ENCODE assay signal across 8 mouse cellular contexts in the genomic region with DNA sequence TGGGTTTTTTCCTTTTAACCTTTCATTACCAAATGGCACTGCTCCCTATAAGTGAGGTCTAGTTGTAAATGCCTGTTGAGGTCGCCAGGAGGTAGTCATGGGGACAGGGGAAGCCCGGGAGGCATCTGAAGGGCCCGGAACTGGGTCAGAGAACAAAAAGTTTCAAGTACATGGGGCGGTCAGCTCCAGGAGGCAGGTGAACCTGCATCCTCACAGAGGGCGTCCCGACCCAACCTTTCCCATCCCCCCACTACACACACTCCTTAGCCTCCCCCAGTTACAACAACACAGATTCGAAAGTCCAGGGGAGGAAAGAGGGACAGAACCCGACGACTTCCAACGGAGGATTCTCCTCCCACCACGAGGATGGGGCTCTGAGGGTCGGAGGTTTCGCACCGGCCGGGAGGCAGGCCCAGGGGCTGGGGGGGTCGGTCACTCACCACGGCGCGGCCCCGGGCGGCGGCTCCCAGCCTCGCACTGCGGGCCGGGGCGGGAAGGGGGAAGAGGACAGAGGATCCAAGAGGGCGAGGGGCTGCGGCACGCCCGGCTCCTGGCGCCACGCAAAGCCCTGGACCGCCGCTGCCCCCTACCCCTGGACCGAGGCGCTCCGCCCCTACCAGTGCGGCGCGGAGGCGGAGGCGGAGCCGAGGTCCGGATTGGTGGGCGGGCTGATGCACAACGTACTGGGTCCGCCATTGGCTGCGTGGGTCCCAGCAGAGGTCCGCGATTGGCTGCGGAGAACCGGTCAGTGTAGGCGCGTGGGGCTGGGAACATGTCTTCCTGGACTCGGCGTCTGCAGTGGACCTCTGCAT. TPM values are rescaled to one million over a fixed set of nuclear protein-coding genes. Genes with fewer than 3 reads are reported as not detected.
DNase-seq lines count a peak whose midpoint lies in the region; ATAC-seq and TF ChIP-seq lines count a peak whose summit lies in the region.

No protein-coding gene starts in this region.

- no peaks in the 10 kb centered on the region for H3K9me3 ChIP-seq in embryonic facial prominence, embryonic 14.5 days (ENCODE audit: control insufficient read depth, low read length)
- no peaks in the 10 kb centered on the region for H3K9me3 ChIP-seq in limb, embryonic 11.5 days (ENCODE audit: control insufficient read depth, low read length)
- H3K9me3 ChIP-seq in midbrain, embryonic 13.5 days, result no peaks in the 10 kb centered on the region

- no peaks in the 10 kb centered on the region for H3K36me3 ChIP-seq in embryonic facial prominence, embryonic 14.5 days (ENCODE audit: control insufficient read depth, insufficient read depth, low read length)
- H3K36me3 ChIP-seq in heart, adult 2 months (ENCODE audit: control insufficient read depth, insufficient read depth, low read length), result no peaks in the 10 kb centered on the region
- no peaks in the 10 kb centered on the region for H3K36me3 ChIP-seq in kidney, adult 2 months (ENCODE audit: control insufficient read depth, insufficient read depth, low read length)
- no peaks in the 10 kb centered on the region for H3K36me3 ChIP-seq in limb, embryonic 11.5 days (ENCODE audit: control insufficient read depth, insufficient read depth, low read length)
- H3K36me3 ChIP-seq in midbrain, embryonic 13.5 days, result no peaks in the 10 kb centered on the region
- no peaks in the 10 kb centered on the region for H3K36me3 ChIP-seq in small intestine, adult 2 months (ENCODE audit: control insufficient read depth, insufficient read depth, low read length)

- H3K4me1 ChIP-seq in embryonic facial prominence, embryonic 14.5 days (ENCODE audit: control insufficient read depth, insufficient read depth, low read length), result no peaks in the 10 kb centered on the region
- H3K4me1 ChIP-seq in heart, adult 2 months (ENCODE audit: control insufficient read depth, insufficient read depth, low read length), result no peaks in the 10 kb centered on the region
- no peaks in the 10 kb centered on the region; the same call in 1 of the 2 replicates for H3K4me1 ChIP-seq in kidney, adult 2 months (ENCODE audit: control insufficient read depth, insufficient read depth, low read length)
- H3K4me1 ChIP-seq in limb, embryonic 11.5 days (ENCODE audit: control insufficient read depth, insufficient read depth, low read length), result no peaks in the 10 kb centered on the region
- peaks cover 11% of the 10 kb centered on the region for H3K4me1 ChIP-seq in midbrain, embryonic 13.5 days (replicated peaks)
- H3K4me1 ChIP-seq in small intestine, adult 2 months (ENCODE audit: control insufficient read depth, insufficient read depth, insufficient read length, low read length), result no peaks in the 10 kb centered on the region

- ATAC-seq in embryonic facial prominence, embryonic 14.5 days (ENCODE audit: low read depth), result peak; percentile 100
- peak; percentile 99 for ATAC-seq in limb, embryonic 11.5 days (ENCODE audit: insufficient number of reproducible peaks, low FRiP score, low TSS enrichment, low read depth)
- peak; percentile 100 for ATAC-seq in midbrain, embryonic 13.5 days

- under 1% methylated on average over 33 of the region's 56 CpGs for WGBS in embryonic facial prominence, embryonic 14.5 days
- under 1% methylated on average over 54 of the region's 56 CpGs for WGBS in heart, adult 2 months
- WGBS in kidney, adult 2 months, result under 1% methylated on average over 56 of the region's 56 CpGs
- under 1% methylated on average over 56 of the region's 56 CpGs for WGBS in limb, embryonic 11.5 days
- WGBS in midbrain, embryonic 13.5 days, result under 1% methylated on average over 45 of the region's 56 CpGs
- 1% methylated on average over 56 of the region's 56 CpGs for WGBS in small intestine, adult 2 months

- peak overlapping the region; percentile 89 for H3K4me2 ChIP-seq in embryonic facial prominence, embryonic 14.5 days (ENCODE audit: low read depth, low read length)
- H3K4me2 ChIP-seq in limb, embryonic 11.5 days (ENCODE audit: low read depth, severe bottlenecking), result peak overlapping the region; percentile 72
- peak overlapping the region; percentile 74 for H3K4me2 ChIP-seq in midbrain, embryonic 13.5 days (replicated peaks)

- peak; percentile 86 for DNase-seq in 3T3-L1 (ENCODE audit: low read depth, low spot score)
- peak; percentile 82 for DNase-seq in adrenal gland, postnatal 4 days (ENCODE audit: low spot score in 2 of 2)
- DNase-seq in embryonic facial prominence, embryonic 14.5 days (ENCODE audit: low spot score), result peak; percentile 96
- peak; percentile 92 to 94 for DNase-seq in heart, adult 2 months
- DNase-seq in kidney, adult 2 months, result peak; percentile 97
- peak; percentile 95 for DNase-seq in limb, embryonic 11.5 days (ENCODE audit: low spot score)

- H3K27me3 ChIP-seq in embryonic facial prominence, embryonic 14.5 days (replicated peaks; ENCODE audit: control insufficient read depth, insufficient read depth, low read length), result no peaks in the 10 kb centered on the region
- no peaks in the 10 kb centered on the region for H3K27me3 ChIP-seq in heart, adult 2 months (ENCODE audit: control insufficient read depth, insufficient read depth, low read length)
- H3K27me3 ChIP-seq in kidney, adult 2 months (replicated peaks; ENCODE audit: control insufficient read depth, insufficient read depth, low read length), result no peaks in the 10 kb centered on the region
- H3K27me3 ChIP-seq in limb, embryonic 11.5 days (ENCODE audit: control insufficient read depth, insufficient read depth, low read length), result no peaks in the 10 kb centered on the region
- no peaks in the 10 kb centered on the region for H3K27me3 ChIP-seq in midbrain, embryonic 13.5 days
- H3K27me3 ChIP-seq in small intestine, adult 2 months (ENCODE audit: control insufficient read depth, insufficient read depth, low read length), result no peaks in the 10 kb centered on the region

- TF ChIP-seq EP300 in heart, adult 2 months (IDR thresholded peaks at IDR 0.05; ENCODE audit: insufficient read depth, low read depth, low read length), result 0 out of 2 replicates have a peak, but pooled peaks have one; percentile 9

- intact Hi-C loops in heart, adult 2 months (cut with DNase I), result loop anchor here (1.0 to 5.0 kb wide), 3 partner anchors 30 to 154 kb away; a partner anchor contains a TSS

- H3K9ac ChIP-seq in embryonic facial prominence, embryonic 14.5 days (ENCODE audit: low read depth, low read length), result peak overlapping the region; percentile 93
- peak overlapping the region; percentile 86 for H3K9ac ChIP-seq in heart, adult 2 months (ENCODE audit: low read depth, low read length)
- peak overlapping the region; percentile 88 for H3K9ac ChIP-seq in limb, embryonic 11.5 days (ENCODE audit: low read length)
- peak overlapping the region; percentile 79 for H3K9ac ChIP-seq in midbrain, embryonic 13.5 days (replicated peaks)

- no peak for TF ChIP-seq CTCF in heart, adult 2 months (IDR thresholded peaks at IDR 0.05)
- 0 out of 2 replicates have a peak, but pooled peaks have one; percentile 6 for TF ChIP-seq CTCF in kidney, adult 2 months (conservative IDR thresholded peaks at IDR 0.05; ENCODE audit: insufficient read depth, insufficient read length, low read depth, low read length)
- TF ChIP-seq CTCF in small intestine, adult 2 months (IDR thresholded peaks at IDR 0.05; ENCODE audit: extremely low read depth, insufficient read length, insufficient replicate concordance, low read depth, low read length), result no peak

- peak; percentile 72; the same call in 1 of the 2 replicates for TF ChIP-seq POLR2A in heart, adult 2 months (IDR thresholded peaks at IDR 0.05; ENCODE audit: insufficient read depth, low read depth, low read length)
- peak; percentile 25 for TF ChIP-seq POLR2A in kidney, adult 2 months (IDR thresholded peaks at IDR 0.05; ENCODE audit: low read depth, low read length)
- 0 out of 2 replicates have a peak, but pooled peaks have one; percentile 9 for TF ChIP-seq POLR2A in small intestine, adult 2 months (IDR thresholded peaks at IDR 0.05; ENCODE audit: low read depth, low read length)

- peak overlapping the region; percentile 63 for H3K27ac ChIP-seq in embryonic facial prominence, embryonic 14.5 days (replicated peaks; ENCODE audit: low read depth, low read length)
- peak overlapping the region; percentile 77 for H3K27ac ChIP-seq in heart, adult 2 months
- peak overlapping the region; percentile 83 for H3K27ac ChIP-seq in kidney, adult 2 months (ENCODE audit: insufficient read depth, low read depth, low read length)
- peak overlapping the region; percentile 60; the same call in 1 of the 2 replicates for H3K27ac ChIP-seq in limb, embryonic 11.5 days (replicated peaks; ENCODE audit: low read depth, low read length)
- H3K27ac ChIP-seq in midbrain, embryonic 13.5 days, result peak overlapping the region; percentile 72
- peak overlapping the region; percentile 40; the same call in 1 of the 2 replicates for H3K27ac ChIP-seq in small intestine, adult 2 months (ENCODE audit: insufficient read depth, low read depth, low read length)

- H3K4me3 ChIP-seq in embryonic facial prominence, embryonic 14.5 days (ENCODE audit: low read depth, low read length), result peak overlapping the region; percentile 95
- peak overlapping the region; percentile 92 for H3K4me3 ChIP-seq in heart, adult 2 months
- peak overlapping the region; percentile 84 for H3K4me3 ChIP-seq in kidney, adult 2 months (ENCODE audit: insufficient read depth, low read depth, low read length)
- peak overlapping the region; percentile 81 for H3K4me3 ChIP-seq in limb, embryonic 11.5 days (ENCODE audit: low read depth, low read length)
- H3K4me3 ChIP-seq in midbrain, embryonic 13.5 days (replicated peaks), result peak overlapping the region; percentile 62
- H3K4me3 ChIP-seq in small intestine, adult 2 months (ENCODE audit: low read depth, low read length), result peak overlapping the region; percentile 83

- no peaks in the 10 kb centered on the region for H3K79me2 ChIP-seq in heart, adult 2 months (replicated peaks; ENCODE audit: control insufficient read depth, insufficient read depth, low read length)

RNA-seq across cellular contexts. Expression of a gene that starts 7.1 kb away (rescaled TPM):
- 10 to 100 TPM; 17.9 to 18.3 TPM for total RNA-seq in adrenal gland, postnatal 4 days (2021)
- 9.1 and 11.5 TPM in 2 replicates for polyA plus RNA-seq in embryonic facial prominence, embryonic 14.5 days (2014; fragmentation: Nextera tagmentation; extraction: Ambion mirVana)
- total RNA-seq in heart, adult 2 months (2021), result 1 to 10 TPM; 4.1 to 7.2 TPM
- polyA plus RNA-seq in heart, adult 2 months (2012; rRNA removed), result 2.6 and 3.1 TPM in 2 replicates
- polyA plus RNA-seq in kidney, adult 2 months (2012; rRNA removed), result 9.2 and 9.6 TPM in 2 replicates
- 12.8 and 17.7 TPM in 2 replicates for polyA plus RNA-seq in limb, embryonic 11.5 days (2014; fragmentation: Nextera tagmentation; extraction: Ambion mirVana)
- polyA plus RNA-seq in midbrain, embryonic 13.5 days (2015; fragmentation: Nextera tagmentation; extraction: Ambion mirVana), result 11.7 and 13.5 TPM in 2 replicates
- polyA plus RNA-seq in small intestine, adult 2 months (2012; rRNA removed), result 1.1 and 2.0 TPM in 2 replicates

RNA-seq across cellular contexts. Expression of a gene that starts 13.6 kb away (rescaled TPM):
- total RNA-seq in adrenal gland, postnatal 4 days (2021), result 10 to 100 TPM; 16.9 to 21.0 TPM
- 2.1 and 2.4 TPM in 2 replicates for polyA plus RNA-seq in embryonic facial prominence, embryonic 14.5 days (2014; fragmentation: Nextera tagmentation; extraction: Ambion mirVana)
- 1 to 10 TPM; 2.8 to 3.4 TPM for total RNA-seq in heart, adult 2 months (2021)
- 4.8 and 4.9 TPM in 2 replicates for polyA plus RNA-seq in heart, adult 2 months (2012; rRNA removed)
- 21.0 and 23.5 TPM in 2 replicates for polyA plus RNA-seq in kidney, adult 2 months (2012; rRNA removed)
- 0.37 and 0.51 TPM in 2 replicates for polyA plus RNA-seq in limb, embryonic 11.5 days (2014; fragmentation: Nextera tagmentation; extraction: Ambion mirVana)
- 0.98 and 2.2 TPM in 2 replicates for polyA plus RNA-seq in midbrain, embryonic 13.5 days (2015; fragmentation: Nextera tagmentation; extraction: Ambion mirVana)
- polyA plus RNA-seq in small intestine, adult 2 months (2012; rRNA removed), result 8.9 and 17.4 TPM in 2 replicates

RNA-seq across cellular contexts. Expression of a gene that starts 19.5 kb away (rescaled TPM):
- 10 to 100 TPM; 55.3 to 65.3 TPM for total RNA-seq in adrenal gland, postnatal 4 days (2021)
- polyA plus RNA-seq in embryonic facial prominence, embryonic 14.5 days (2014; fragmentation: Nextera tagmentation; extraction: Ambion mirVana), result 4.5 and 4.8 TPM in 2 replicates
- total RNA-seq in heart, adult 2 months (2021), result 10 to 100 TPM; 42.4 to 45.0 TPM
- 29.2 and 44.4 TPM in 2 replicates for polyA plus RNA-seq in heart, adult 2 months (2012; rRNA removed)
- polyA plus RNA-seq in kidney, adult 2 months (2012; rRNA removed), result 47.1 and 59.0 TPM in 2 replicates
- polyA plus RNA-seq in limb, embryonic 11.5 days (2014; fragmentation: Nextera tagmentation; extraction: Ambion mirVana), result 2.1 and 2.2 TPM in 2 replicates
- 4.4 and 4.9 TPM in 2 replicates for polyA plus RNA-seq in midbrain, embryonic 13.5 days (2015; fragmentation: Nextera tagmentation; extraction: Ambion mirVana)
- 22.5 and 29.8 TPM in 2 replicates for polyA plus RNA-seq in small intestine, adult 2 months (2012; rRNA removed)

RNA-seq across cellular contexts. Expression of a gene that starts 19.5 kb away (rescaled TPM):
- total RNA-seq in adrenal gland, postnatal 4 days (2021), result 10 to 100 TPM in 1 of 2 experiments, 1 to 10 TPM in 1; 5.5 to 13.0 TPM
- not detected in 2 replicates for polyA plus RNA-seq in embryonic facial prominence, embryonic 14.5 days (2014; fragmentation: Nextera tagmentation; extraction: Ambion mirVana)
- 1 to 10 TPM; 3.2 to 6.1 TPM for total RNA-seq in heart, adult 2 months (2021)
- polyA plus RNA-seq in heart, adult 2 months (2012; rRNA removed), result not detected in 2 replicates
- not detected in 2 replicates for polyA plus RNA-seq in kidney, adult 2 months (2012; rRNA removed)
- polyA plus RNA-seq in limb, embryonic 11.5 days (2014; fragmentation: Nextera tagmentation; extraction: Ambion mirVana), result 0.56 TPM in 1 of 2 replicates, not detected in the other
- polyA plus RNA-seq in midbrain, embryonic 13.5 days (2015; fragmentation: Nextera tagmentation; extraction: Ambion mirVana), result 0.18 TPM in 1 of 2 replicates, not detected in the other
- polyA plus RNA-seq in small intestine, adult 2 months (2012; rRNA removed), result 5.8 and 12.4 TPM in 2 replicates

RNA-seq across cellular contexts. Expression of a gene that starts 28.6 kb away (rescaled TPM):
- 100 to 1,000 TPM; 334 to 350 TPM for total RNA-seq in adrenal gland, postnatal 4 days (2021)
- polyA plus RNA-seq in embryonic facial prominence, embryonic 14.5 days (2014; fragmentation: Nextera tagmentation; extraction: Ambion mirVana), result 110 and 118 TPM in 2 replicates
- total RNA-seq in heart, adult 2 months (2021), result 10 to 100 TPM; 51.4 to 52.2 TPM
- 66.2 and 91.7 TPM in 2 replicates for polyA plus RNA-seq in heart, adult 2 months (2012; rRNA removed)
- 111 and 114 TPM in 2 replicates for polyA plus RNA-seq in kidney, adult 2 months (2012; rRNA removed)
- polyA plus RNA-seq in limb, embryonic 11.5 days (2014; fragmentation: Nextera tagmentation; extraction: Ambion mirVana), result 158 and 177 TPM in 2 replicates
- 178 and 203 TPM in 2 replicates for polyA plus RNA-seq in midbrain, embryonic 13.5 days (2015; fragmentation: Nextera tagmentation; extraction: Ambion mirVana)
- 19.7 and 36.0 TPM in 2 replicates for polyA plus RNA-seq in small intestine, adult 2 months (2012; rRNA removed)

Comparison
In these comparisons a context has a peak if more than half of its experiments do, and no peak if none do; other contexts are left out.
1. Peak in every context shown above with its lines: DNase-seq, ATAC-seq, H3K4me3 ChIP-seq and H3K27ac ChIP-seq.
2. POLR2A ChIP-seq: peak in every context shown above with its lines; median percentile 72 in heart, adult 2 months; 25 in kidney, adult 2 months; 9 in small intestine, adult 2 months.